Mouse (Mus musculus): Measurements from ENCODE around the gene Scap.

DNA sequence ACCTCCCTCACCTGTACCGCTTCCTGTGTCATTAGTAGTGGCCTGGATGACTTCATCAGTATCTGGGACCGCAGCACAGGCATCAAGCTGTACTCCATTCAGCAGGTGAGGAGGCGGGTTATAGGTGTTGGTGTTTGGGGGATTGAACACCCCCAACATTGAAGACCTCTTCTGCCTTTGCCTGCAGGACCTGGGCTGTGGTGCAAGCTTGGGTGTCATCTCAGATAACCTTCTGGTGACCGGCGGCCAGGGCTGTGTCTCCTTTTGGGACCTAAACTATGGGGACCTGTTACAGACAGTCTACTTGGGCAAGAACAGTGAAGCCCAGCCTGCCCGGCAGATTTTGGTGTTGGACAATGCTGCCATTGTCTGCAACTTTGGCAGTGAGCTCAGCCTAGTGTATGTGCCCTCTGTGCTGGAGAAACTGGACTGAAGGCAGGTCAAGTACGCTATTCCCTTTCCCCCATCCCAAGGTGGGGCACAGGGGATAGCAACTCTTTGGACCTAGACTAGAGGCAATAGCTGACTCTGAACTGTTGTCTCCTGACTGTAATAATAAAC is 51.4 kb downstream of the Scap start:
- no peak for TF ChIP-seq POLR2A (IDR thresholded peaks at IDR 0.05; ENCODE audit: borderline replicate concordance, insufficient read depth, low read length)
- no peak for TF ChIP-seq CTCF (IDR thresholded peaks at IDR 0.05; ENCODE audit: borderline replicate concordance, insufficient read depth, low read depth, low read length)
